Mouse (Mus musculus) WW6 (cell line): ENCODE results near the gene Bcr.

Experiments
- DNase-seq: peaks from one replicate; pipeline ENCODE4 v3.0.0-alpha.2; 2013; ENCODE audit warnings: low read depth, low spot score

The Bcr gene

GRCm38 (mm10) chr10:75233489-75233888, 173.1 kb downstream of the Bcr start:
- DNase-seq: no peak
